Mouse (Mus musculus): ENCODE measurements around the gene Slc30a1. TPM values are rescaled to one million over a fixed set of nuclear protein-coding genes. Genes with fewer than 3 reads are reported as not detected.

The Slc30a1 gene
- polyA plus RNA-seq, 1 experiment, result 19.9 TPM

DNA sequence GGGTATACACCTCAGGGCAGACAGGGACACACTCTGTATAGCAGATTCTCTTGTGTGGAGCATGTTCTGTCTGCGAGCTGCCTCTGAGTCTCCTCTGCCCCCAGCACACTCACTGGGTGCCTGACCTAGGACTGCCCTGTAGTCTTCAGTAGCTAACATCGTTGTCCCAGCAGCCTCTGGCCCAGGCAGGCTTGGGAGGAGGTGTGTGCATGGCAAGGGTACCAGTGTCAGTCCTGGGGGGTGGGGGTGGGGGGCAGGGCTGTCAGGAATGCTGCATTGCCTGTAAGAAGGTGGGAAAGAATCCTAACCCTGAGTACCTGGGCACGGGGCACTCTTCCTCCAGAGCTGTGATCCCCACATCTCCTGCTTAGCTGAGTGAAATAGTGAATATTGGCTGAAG, 20.1 kb downstream of the Slc30a1 start:
- TF ChIP-seq CTCF (conservative IDR thresholded peaks at IDR 0.05; ENCODE audit: insufficient read depth, insufficient read length, low read depth, low read length), result no peak
- no peak for TF ChIP-seq POLR2A (IDR thresholded peaks at IDR 0.05; ENCODE audit: low read depth, low read length)
- H3K27ac ChIP-seq (ENCODE audit: insufficient read depth, low read depth, low read length), result no peak overlapping the region
- H3K27me3 ChIP-seq (replicated peaks; ENCODE audit: control insufficient read depth, insufficient read depth, low read length), result no peaks in the 10 kb centered on the region
- no peaks in the 10 kb centered on the region for H3K36me3 ChIP-seq (ENCODE audit: control insufficient read depth, insufficient read depth, low read length)
- H3K4me3 ChIP-seq (ENCODE audit: insufficient read depth, low read depth, low read length), result no peak overlapping the region
- H3K4me1 ChIP-seq (ENCODE audit: control insufficient read depth, insufficient read depth, low read length), result peaks cover 8% of the 10 kb centered on the region; the same call in 1 of the 2 replicates
- WGBS, result 89% methylated on average over 3 of the region's 3 CpGs
- DNase-seq, result no peak

DNA sequence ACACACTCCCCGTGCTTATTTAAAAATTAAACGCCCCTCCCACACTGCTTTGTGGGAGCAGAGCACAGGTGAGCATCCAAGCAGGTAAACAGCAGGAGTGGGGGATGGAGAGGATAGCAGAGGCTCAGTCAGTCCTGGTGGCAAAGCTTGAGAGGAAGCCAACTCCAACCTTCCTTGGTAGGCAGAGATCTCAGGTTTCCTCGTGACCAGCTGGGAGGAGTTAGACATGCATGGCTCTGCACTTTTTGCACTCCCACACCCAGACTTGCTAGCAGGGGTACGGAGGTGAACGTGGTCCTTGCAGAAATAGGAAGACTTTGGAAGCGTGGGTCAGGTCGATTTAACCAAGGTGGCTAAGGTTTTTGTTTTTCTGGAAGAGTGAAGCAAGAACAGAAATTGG, 21.8 kb downstream of the Slc30a1 start:
- peak overlapping the region; percentile 60 for H3K4me3 ChIP-seq (ENCODE audit: insufficient read depth, low read depth, low read length)
- 43% methylated on average over 7 of the region's 7 CpGs for WGBS
- peak; percentile 85 for DNase-seq
- peaks cover 15% of the 10 kb centered on the region; the same call in 1 of the 2 replicates for H3K4me1 ChIP-seq (ENCODE audit: control insufficient read depth, insufficient read depth, low read length)
- H3K27me3 ChIP-seq (replicated peaks; ENCODE audit: control insufficient read depth, insufficient read depth, low read length), result no peaks in the 10 kb centered on the region
- no peak for TF ChIP-seq CTCF (conservative IDR thresholded peaks at IDR 0.05; ENCODE audit: insufficient read depth, insufficient read length, low read depth, low read length)
- TF ChIP-seq POLR2A (IDR thresholded peaks at IDR 0.05; ENCODE audit: low read depth, low read length), result no peak
- peak overlapping the region; percentile 61 for H3K27ac ChIP-seq (ENCODE audit: insufficient read depth, low read depth, low read length)
- H3K36me3 ChIP-seq (ENCODE audit: control insufficient read depth, insufficient read depth, low read length), result no peaks in the 10 kb centered on the region

DNA sequence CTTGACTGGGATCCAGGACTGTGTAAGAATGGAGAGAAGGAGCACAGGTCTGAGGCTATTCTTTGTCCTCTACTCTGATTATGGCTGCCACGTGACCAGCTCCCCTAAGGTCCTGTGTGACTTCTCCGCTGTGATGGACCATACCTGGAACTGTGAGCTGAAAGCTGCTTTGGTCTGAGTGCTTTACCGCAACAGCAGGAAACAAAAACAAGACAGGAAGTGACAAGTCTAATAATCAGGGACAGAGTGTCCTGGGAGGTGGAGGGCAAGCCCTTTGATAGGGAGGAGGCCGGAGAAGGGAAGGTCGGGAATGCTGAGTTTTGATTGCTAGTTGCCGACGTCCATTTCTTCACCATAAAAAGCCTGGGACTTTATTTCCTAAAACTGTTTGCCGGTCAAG, 22.5 kb downstream of the Slc30a1 start:
- TF ChIP-seq CTCF (conservative IDR thresholded peaks at IDR 0.05; ENCODE audit: insufficient read depth, insufficient read length, low read depth, low read length), result no peak
- TF ChIP-seq POLR2A (IDR thresholded peaks at IDR 0.05; ENCODE audit: low read depth, low read length), result no peak
- 50% methylated on average over 8 of the region's 8 CpGs for WGBS
- Histone ChIP-seq H3K36me3 (ENCODE audit: control insufficient read depth, insufficient read depth, low read length) (no peaks in the 10 kb centered on the region), H3K27me3 (replicated peaks; ENCODE audit: control insufficient read depth, insufficient read depth, low read length) (no peaks in the 10 kb centered on the region), H3K27ac (ENCODE audit: insufficient read depth, low read depth, low read length) (peak overlapping the region; percentile 61), H3K4me1 (ENCODE audit: control insufficient read depth, insufficient read depth, low read length) (peaks cover 16% of the 10 kb centered on the region; the same call in 1 of the 2 replicates), H3K4me3 (ENCODE audit: insufficient read depth, low read depth, low read length) (peak overlapping the region; percentile 60)
- peak; percentile 42 for DNase-seq

DNA sequence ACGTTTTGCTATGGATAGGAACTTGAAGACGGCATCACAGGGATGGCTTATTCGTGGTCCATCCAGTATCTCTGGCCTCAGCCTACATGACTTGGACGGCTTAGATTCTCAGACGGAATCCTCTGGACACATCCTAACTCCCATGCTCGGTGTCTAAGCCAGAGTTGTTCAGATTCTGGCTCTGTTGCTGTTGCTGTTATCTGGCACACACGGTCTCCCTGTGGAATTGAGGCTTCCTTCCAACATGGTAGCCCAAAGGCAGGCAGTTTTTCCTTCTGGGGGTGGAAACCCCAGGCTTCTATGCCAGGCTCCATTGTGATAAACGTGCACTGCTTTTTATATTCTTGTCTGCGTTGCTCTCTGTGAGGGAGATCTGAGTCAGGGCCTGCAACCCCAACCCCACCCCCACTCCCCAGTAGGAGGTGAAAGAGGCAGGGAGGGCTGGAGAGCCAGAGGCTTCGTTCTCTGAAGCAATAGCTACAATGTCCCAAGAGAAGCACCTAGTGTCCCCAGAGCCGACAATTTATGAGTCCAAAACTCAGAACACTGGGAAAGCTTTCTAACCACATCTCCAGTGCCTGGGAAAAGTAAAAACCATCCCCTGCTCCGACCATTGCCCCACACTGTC, 23.4 kb downstream of the Slc30a1 start:
- no peak overlapping the region for H3K4me3 ChIP-seq (ENCODE audit: insufficient read depth, low read depth, low read length)

DNA sequence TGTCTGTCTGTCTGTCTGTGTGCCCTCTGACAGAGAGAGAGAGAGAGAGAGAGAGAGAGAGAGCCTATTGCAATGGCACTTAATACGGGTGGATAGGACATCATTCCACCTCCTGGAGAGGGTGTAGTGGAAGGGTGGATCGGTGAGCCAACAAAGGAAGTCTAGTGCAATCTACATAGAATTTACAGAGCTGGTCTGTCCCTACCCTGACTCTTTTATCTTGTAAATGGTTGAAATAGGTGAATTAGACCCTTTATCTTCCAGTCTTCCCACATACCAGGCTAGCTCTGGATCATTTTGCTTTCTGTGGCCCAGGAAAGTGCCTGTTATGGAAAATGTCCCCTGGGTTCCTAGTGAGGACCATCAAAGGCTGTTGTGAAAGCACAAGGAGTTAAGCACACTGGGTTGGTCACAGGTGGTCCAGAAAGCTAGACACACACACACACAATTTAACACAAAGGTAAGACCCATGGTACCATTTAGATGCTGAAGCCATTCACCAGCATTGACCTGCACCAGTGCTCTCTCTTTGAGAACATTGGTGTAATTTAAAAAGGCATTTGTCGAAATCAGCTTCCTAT, 24.0 kb downstream of the Slc30a1 start:
- no peak overlapping the region for H3K27ac ChIP-seq (ENCODE audit: insufficient read depth, low read depth, low read length)
- H3K4me3 ChIP-seq (ENCODE audit: insufficient read depth, low read depth, low read length), result no peak overlapping the region
- no peak for DNase-seq
- TF ChIP-seq POLR2A (IDR thresholded peaks at IDR 0.05; ENCODE audit: low read depth, low read length), result no peak
- no peak for TF ChIP-seq CTCF (conservative IDR thresholded peaks at IDR 0.05; ENCODE audit: insufficient read depth, insufficient read length, low read depth, low read length)
- H3K4me1 ChIP-seq (ENCODE audit: control insufficient read depth, insufficient read depth, low read length), result peaks cover 16% of the 10 kb centered on the region; the same call in 1 of the 2 replicates
- H3K27me3 ChIP-seq (replicated peaks; ENCODE audit: control insufficient read depth, insufficient read depth, low read length), result no peaks in the 10 kb centered on the region
- WGBS, result 91% methylated on average over 3 of the region's 3 CpGs
- H3K36me3 ChIP-seq (ENCODE audit: control insufficient read depth, insufficient read depth, low read length), result no peaks in the 10 kb centered on the region

More for the DNA sequence above, 23.4 kb downstream of the Slc30a1 start:
- Histone ChIP-seq H3K27me3 (replicated peaks; ENCODE audit: control insufficient read depth, insufficient read depth, low read length) (no peaks in the 10 kb centered on the region), H3K4me1 (ENCODE audit: control insufficient read depth, insufficient read depth, low read length) (peaks cover 16% of the 10 kb centered on the region; the same call in 1 of the 2 replicates), H3K36me3 (ENCODE audit: control insufficient read depth, insufficient read depth, low read length) (no peaks in the 10 kb centered on the region), H3K27ac (ENCODE audit: insufficient read depth, low read depth, low read length) (no peak overlapping the region)
- TF ChIP-seq CTCF (conservative IDR thresholded peaks at IDR 0.05; ENCODE audit: insufficient read depth, insufficient read length, low read depth, low read length), result no peak
- no peak for TF ChIP-seq POLR2A (IDR thresholded peaks at IDR 0.05; ENCODE audit: low read depth, low read length)
- no peak for DNase-seq
- 82% methylated on average over 12 of the region's 12 CpGs for WGBS

DNA sequence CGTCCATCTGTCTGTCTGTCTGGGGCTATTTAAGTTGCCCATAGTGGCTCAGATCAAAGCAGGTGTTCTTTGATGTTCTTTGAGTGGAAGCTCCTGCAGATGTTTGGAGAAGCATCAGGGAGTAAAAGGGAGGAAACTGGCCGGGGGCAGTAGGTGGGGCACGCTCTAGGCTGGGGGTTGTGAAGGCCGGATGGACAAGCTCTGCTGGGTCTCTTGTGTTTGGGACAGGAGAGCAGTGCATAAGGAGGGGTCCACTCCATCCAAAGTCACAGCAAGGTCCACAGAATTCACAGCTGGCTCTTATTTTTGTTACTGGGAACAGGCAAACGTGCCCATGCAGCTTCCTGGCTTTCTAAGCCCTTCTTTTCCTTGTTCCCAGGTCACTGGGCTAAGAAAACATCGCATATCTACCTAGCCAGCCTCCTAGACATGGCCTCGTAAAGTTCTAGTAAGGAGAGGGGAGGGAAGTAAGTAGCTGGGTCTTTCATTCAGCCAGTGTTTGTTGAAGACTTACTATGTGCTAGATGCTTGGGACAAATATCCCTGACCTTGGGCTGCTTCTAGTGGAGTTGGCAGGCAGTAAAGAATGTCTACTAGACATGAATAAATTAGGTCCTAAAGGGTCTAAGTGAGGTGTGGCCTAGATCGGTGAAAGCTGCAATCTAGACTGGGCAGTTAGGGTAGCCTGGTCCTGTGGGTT, 25.9 kb downstream of the Slc30a1 start:
- H3K27me3 ChIP-seq (replicated peaks; ENCODE audit: control insufficient read depth, insufficient read depth, low read length), result no peaks in the 10 kb centered on the region
- WGBS, result 62% methylated on average over 8 of the region's 8 CpGs
- DNase-seq, result no peak
- H3K27ac ChIP-seq (ENCODE audit: insufficient read depth, low read depth, low read length), result no peak overlapping the region
- TF ChIP-seq CTCF (conservative IDR thresholded peaks at IDR 0.05; ENCODE audit: insufficient read depth, insufficient read length, low read depth, low read length), result no peak
- no peak for TF ChIP-seq POLR2A (IDR thresholded peaks at IDR 0.05; ENCODE audit: low read depth, low read length)
- H3K4me1 ChIP-seq (ENCODE audit: control insufficient read depth, insufficient read depth, low read length), result peaks cover 16% of the 10 kb centered on the region; the same call in 1 of the 2 replicates
- H3K36me3 ChIP-seq (ENCODE audit: control insufficient read depth, insufficient read depth, low read length), result no peaks in the 10 kb centered on the region
- H3K4me3 ChIP-seq (ENCODE audit: insufficient read depth, low read depth, low read length), result no peak overlapping the region
